Mouse (Mus musculus) cortical plate, adult 2 months (tissue): ENCODE results near the gene Dand5.

Source experiments
- CTCF ChIP-seq: fragments of 200-500 bp; IDR thresholded peaks from 2 replicates; pipeline ENCODE4 v1.5.1; 2011; ENCODE audit warnings: mild to moderate bottlenecking, control low read depth, low read length; ENCODE audit not compliant: insufficient read depth; ENCODE audit errors: extremely low read depth
- POLR2A ChIP-seq: fragments of 200-500 bp; IDR thresholded peaks from 2 replicates; pipeline ENCODE4 v1.6.1; 2011; ENCODE audit warnings: mild to moderate bottlenecking, low read length, control low read depth; ENCODE audit not compliant: insufficient read depth; ENCODE audit errors: extremely low read depth

- TF ChIP-seq CTCF (no peak), POLR2A (no peak)
These were observed 15.9 kb upstream of the Dand5 start for GRCm38 (mm10) chr8:84838513-84838912.
